Mouse (Mus musculus): Measurements from ENCODE around the gene Jak2. TPM values are rescaled to one million over a fixed set of nuclear protein-coding genes. Genes with fewer than 3 reads are reported as not detected.

Jak2 gene
- polyA plus RNA-seq (2017; shearing (Covaris generic)) = 11.0 TPM

GRCm38 (mm10) chr19:29251191-29251957 is at the start of gene Jak2:
Gene Jak2 (plus strand): TSS chr19:29251828.

GRCm38 (mm10) chr19:29325053-29325851 is 73.6 kb downstream of the Jak2 start, which contains the start of gene Insl6:
Gene Insl6 (minus strand): TSS chr19:29325356.

GRCm38 (mm10) chr19:29334068-29334745 is 82.6 kb downstream of the Jak2 start, which contains the start of gene Rln1:
Gene Rln1 (minus strand): TSS chr19:29334670.

Other genes with a start within 250 kb of the Jak2 start
- gene Ak3, start 203.9 kb upstream of the Jak2 start, polyA plus RNA-seq (2017; shearing (Covaris generic)) = 19.9 TPM
- gene Rcl1, start 150.5 kb upstream of the Jak2 start, polyA plus RNA-seq (2017; shearing (Covaris generic)) = 55.5 TPM
- gene Insl6, start 73.5 kb downstream of the Jak2 start, polyA plus RNA-seq (2017; shearing (Covaris generic)) = 26.6 TPM
- gene Rln1, start 82.8 kb downstream of the Jak2 start, polyA plus RNA-seq (2017; shearing (Covaris generic)) = not detected
- gene Plgrkt, start 115.6 kb downstream of the Jak2 start, polyA plus RNA-seq (2017; shearing (Covaris generic)) = 302 TPM
- 58.5 TPM for gene Cd274, start 115.6 kb downstream of the Jak2 start, polyA plus RNA-seq (2017; shearing (Covaris generic))
- 24.0 TPM for gene Pdcd1lg2, start 159.1 kb downstream of the Jak2 start, polyA plus RNA-seq (2017; shearing (Covaris generic))